Mouse (Mus musculus) lung, postnatal 0 days (tissue): ENCODE data around the gene Stxbp3.

Experiments used
- CTCF ChIP-seq: IDR thresholded peaks from 2 replicates; pipeline ENCODE4 v1.5.1; 2016; ENCODE audit warnings: antibody characterized with exemption, mild to moderate bottlenecking
- EP300 ChIP-seq: IDR thresholded peaks from 2 replicates; pipeline ENCODE4 v1.6.1; 2016; ENCODE audit warnings: antibody characterized with exemption, mild to moderate bottlenecking, control low read depth

DNA sequence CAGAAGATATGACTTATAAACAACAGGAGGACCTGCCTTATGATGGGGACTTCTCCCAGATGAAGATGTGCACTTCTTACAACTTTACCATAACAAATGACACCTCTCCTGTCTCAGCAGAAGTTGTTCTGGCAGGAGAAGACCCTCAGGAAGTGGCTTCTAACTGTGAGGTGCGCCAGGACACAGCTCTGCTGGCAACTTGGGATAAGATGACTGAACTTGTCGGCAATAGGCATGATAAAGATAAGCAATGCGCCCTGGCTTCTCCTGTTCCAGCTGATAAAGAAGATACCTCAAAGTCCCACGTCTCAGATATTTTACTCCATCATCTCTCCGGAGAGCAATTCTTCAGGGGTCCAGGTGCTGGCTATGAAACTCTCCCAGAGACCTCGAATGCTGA is 88.6 kb downstream of the Stxbp3 start:
- TF ChIP-seq CTCF: no peak
- no peak for TF ChIP-seq EP300
